Mouse (Mus musculus) retina, adult 2 months (tissue): Measurements from ENCODE around the gene Ttc38.

Experiments used
- DNase-seq: peaks from one replicate; pipeline ENCODE4 v3.0.0-alpha.2; 2012; ENCODE audit warnings: low read depth, low spot score

Gene Ttc38

GRCm38 (mm10) chr15:85831954-85832590 lies at the start of gene Ttc38:
Gene Ttc38, plus strand, starts transcription at chr15:85832306.
- peak; percentile 50 for DNase-seq

- no peak for DNase-seq
Observed at GRCm38 (mm10) chr15:85783146-85783545, 49.0 kb upstream of the Ttc38 start.

- no peak for DNase-seq
Observed at GRCm38 (mm10) chr15:85784341-85784740, 47.8 kb upstream of the Ttc38 start.

DNA sequence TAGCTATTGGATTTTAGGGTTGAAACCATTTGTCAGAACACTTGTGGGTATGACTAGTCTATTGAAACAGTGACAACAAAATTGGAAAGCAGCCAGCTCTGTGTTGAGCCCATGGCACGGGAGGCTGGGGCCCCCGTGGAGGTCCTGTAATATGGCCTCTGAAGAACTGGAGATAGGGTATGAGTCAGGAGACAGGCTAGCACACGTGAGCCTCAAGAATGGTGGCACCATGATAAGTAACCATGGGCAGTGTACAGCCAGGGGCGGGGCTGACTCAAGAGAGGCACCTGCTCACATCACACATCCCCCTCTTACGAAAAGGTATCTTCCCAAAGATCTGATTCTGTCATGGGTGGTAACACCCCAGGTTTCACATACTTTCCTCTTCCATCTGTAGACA lies 45.4 kb upstream of the Ttc38 start:
- DNase-seq, result no peak

DNA sequence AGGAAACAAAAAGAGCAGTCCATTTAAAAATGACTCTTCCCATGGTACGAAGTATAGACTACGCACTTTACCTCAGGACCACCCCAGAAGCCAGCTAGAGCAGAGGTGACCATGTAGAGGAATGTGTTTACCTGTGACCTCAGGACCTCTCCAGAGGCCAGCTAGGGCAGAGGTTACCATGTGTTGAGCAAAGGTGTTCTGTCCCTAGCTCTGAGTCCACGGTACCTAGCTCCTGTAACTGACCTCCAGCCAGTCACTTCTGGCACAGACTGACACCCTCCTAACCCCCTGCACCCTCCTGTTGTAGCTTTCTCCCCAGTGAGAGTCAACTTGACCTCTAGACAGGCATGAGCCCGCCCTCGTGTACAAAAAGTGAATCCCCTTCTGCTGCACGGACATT lies 44.6 kb upstream of the Ttc38 start:
- DNase-seq, result no peak

GRCm38 (mm10) chr15:85788051-85788450 lies 44.1 kb upstream of the Ttc38 start:
- DNase-seq, result no peak

- DNase-seq, result no peak
Observed at GRCm38 (mm10) chr15:85788633-85789032, 43.5 kb upstream of the Ttc38 start.

DNA sequence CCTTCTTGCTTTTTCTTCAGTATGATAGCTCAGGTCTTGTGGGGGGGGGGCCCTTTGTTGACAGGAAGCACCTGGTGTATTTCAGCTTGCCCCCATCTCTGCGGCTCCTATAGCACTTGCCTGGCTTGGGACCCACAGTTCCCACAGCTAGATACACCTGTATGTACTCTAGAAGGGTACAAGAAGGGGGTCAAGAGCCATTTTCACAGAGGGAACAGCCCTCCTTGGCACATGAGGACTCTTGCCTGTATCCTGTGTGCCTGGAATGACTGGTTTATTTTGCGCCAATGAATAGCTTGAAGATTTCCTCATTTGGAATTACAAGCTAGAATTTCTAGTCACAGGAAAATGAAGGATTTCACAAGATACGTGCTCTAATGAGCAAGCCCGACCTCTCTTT lies 40.7 kb upstream of the Ttc38 start:
- no peak for DNase-seq

DNA sequence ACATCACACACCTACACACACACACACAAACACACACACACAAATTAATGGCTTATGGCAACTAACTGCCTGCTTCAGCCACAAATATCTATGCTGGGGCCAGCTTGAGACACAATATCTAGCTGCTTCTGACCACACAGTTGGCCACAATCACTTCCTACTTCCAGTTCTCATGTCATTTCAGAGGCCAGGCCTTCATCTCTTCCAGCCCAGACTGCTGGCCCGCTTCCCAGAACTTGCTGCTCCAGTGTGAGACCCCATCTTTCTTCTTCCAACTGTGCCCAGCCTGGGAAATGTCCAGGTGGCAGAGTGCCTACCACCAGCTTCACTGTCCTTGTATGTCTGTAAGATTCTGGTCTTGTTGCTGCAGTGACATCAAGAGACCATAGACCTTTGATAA lies 39.3 kb upstream of the Ttc38 start:
- no peak for DNase-seq

GRCm38 (mm10) chr15:85795516-85795915 lies 36.6 kb upstream of the Ttc38 start:
- DNase-seq, result no peak

DNA sequence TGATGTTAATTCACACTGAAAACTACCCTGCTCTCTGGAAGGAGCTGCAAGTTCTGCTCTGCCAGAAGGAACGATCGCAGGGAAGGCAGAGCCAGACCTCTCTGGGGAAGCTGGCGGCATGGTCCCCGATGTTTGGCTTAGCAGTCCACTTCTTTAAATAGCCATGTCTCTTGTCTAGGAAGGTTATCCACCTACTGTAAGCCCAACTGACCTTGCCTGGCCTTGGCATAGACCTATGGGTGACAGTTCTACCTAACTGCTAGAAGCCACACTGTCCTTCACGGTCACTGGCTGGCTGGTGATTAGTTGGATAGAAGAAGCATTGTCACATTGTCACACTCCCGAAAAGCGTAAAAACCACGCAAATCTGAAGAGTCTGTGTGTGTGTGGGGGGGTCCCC lies 33.4 kb upstream of the Ttc38 start:
- DNase-seq, result no peak

- no peak for DNase-seq
Observed at GRCm38 (mm10) chr15:85802931-85803330, 29.2 kb upstream of the Ttc38 start.

GRCm38 (mm10) chr15:85806886-85807285 lies 25.2 kb upstream of the Ttc38 start:
- DNase-seq, result no peak

- DNase-seq, result no peak
Observed at GRCm38 (mm10) chr15:85807404-85807803, 24.7 kb upstream of the Ttc38 start.

- no peak for DNase-seq
Observed at GRCm38 (mm10) chr15:85808031-85808430, 24.1 kb upstream of the Ttc38 start.

DNA sequence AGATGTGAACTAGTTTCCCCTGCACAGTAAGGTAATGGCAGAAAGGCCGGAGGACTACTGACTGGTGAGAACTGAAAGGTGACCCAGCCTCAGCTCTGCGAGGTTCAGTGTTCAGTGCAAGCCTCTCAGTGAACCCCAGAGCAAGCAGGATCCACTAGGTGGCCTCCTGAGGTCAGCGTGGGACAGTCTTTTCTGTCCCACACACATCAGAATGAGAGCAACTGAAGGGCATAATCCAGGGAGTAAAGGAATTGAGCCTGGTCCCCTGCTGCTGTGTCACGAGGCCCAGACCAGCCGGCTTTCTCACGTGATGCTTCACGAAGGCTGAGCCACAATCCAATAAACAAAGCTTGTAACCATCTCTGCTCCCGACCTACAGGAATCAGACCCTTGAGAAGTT lies 23.7 kb upstream of the Ttc38 start:
- DNase-seq, result no peak

DNA sequence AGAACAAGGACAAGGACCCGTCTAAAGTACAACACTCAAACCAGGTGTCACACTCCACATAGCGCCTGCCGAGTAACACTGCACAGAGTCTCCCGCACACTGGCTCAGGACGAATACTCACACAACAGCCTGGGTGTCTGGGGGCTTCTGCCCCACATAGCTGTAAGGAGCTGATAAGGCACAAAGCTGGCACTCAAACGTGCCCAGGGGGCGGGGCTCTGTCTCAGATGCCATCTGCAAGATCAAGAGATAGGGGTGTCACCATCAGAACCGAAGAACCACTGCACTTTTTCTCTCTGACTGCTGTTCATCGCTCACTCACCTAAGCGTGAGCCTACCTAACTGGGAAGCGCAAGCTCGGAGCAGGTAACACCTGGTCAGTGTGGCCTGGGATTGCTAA lies 23.0 kb upstream of the Ttc38 start:
- no peak for DNase-seq

- no peak for DNase-seq
Observed at GRCm38 (mm10) chr15:85810462-85810805, 21.7 kb upstream of the Ttc38 start.

DNA sequence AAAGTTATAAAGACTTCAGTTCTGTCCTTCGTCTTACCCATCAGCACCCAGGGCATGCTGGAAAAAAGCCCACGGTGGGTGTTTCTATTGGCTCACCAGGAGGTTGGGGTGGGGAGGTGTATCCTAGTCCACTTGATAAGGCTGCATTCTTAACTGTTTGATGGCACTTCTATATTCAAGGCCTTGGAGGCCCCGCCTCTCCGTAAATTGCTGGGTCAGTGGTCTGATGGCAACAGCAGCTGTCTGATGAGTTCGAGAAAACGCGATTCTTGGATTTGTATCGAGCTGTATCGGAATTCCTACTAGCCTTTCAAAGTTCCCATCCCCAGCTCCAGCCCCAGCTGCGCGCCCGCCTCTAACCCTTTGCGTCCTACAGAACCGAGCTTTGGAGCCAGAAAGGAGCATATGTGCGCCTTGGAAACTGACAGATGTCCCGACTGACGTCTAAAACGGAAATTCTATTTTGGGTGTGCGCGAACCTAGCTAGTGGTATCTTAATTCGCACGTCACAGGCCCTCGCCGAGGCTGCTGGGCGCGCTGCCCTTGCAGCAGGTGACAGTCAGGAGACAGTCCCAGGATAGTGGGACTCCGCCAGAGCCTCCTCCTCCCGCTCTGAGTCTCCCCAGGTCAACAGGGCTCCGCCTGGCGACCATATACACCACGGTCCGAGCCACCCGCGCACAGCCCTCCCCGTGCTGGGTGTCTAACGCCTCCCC lies 21.1 kb upstream of the Ttc38 start:
- DNase-seq, result no peak

DNA sequence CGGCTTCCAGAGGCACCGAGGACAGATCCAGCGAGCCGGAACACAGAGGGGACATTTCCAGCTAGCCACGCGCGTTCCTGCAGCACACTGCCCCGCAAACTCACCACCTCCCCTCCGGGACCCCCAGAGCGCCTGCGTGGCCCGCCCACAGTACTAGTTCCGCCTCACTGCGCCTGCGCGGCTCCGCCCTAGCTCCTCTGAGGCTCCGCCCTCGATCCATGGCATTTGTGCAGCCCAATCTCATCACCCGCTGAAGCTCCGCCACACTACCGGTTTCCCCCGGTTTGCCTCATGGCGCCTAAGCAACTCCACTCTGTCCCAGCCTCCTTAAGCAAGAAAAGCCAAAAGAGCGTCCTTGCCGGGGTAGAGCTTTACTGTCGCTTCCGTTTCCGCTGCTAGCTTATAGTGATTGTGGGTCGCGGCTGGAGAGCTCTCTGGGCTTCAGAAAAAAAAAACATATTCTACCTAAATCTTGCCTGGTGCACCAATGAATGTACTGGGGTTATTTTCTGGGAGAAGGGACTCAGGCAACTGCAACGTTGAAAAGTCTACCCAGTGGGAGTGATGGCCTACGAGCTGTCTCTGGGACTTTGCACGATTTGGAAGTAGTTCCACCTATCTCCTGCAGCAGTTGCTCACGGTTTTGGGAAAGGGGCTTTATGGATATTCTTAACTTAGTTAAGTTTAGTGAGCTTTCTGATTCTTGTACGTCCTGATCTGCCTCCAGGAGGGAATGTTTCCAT lies 20.4 kb upstream of the Ttc38 start, which contains the start of gene Cdpf1:
TSS of gene Cdpf1 (minus strand) at position 163 of the 743 bp plus-strand sequence.
- peak; percentile 95 for DNase-seq

- no peak for DNase-seq
Observed at GRCm38 (mm10) chr15:85813428-85813827, 18.7 kb upstream of the Ttc38 start.

- DNase-seq, result no peak
Observed at GRCm38 (mm10) chr15:85821203-85822010, 10.7 kb upstream of the Ttc38 start, which contains the start of gene Pkdrej. Gene Pkdrej, minus strand, starts transcription at chr15:85821734.
